Mouse (Mus musculus): Measurements from ENCODE around the gene Unc13d. TPM values are rescaled to one million over a fixed set of nuclear protein-coding genes. Genes with fewer than 3 reads are reported as not detected.

Unc13d gene
- polyA plus RNA-seq, 1 experiment = 0.97 TPM

DNA sequence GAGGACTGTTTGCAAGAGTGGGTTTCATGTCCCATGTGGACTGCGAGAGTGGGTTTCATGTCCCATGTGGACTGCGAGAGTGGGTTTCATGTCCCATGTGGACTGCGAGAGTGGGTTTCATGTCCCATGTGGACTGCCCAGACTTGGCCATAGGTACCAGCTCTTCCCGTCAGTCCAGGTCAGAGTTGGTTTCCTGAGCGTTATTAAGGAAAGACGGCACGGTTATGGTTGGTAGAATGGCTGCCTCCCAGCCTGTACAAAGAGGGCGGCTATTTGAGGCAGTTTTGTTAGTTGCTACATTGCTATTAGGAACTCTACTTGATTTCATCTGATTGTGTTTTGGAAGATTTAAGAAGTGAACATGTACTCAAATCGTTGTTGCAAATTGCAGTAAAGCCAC lies 39.9 kb downstream of the Unc13d start:
- DNase-seq (ENCODE audit: low read depth) = no peak
- TF ChIP-seq CTCF (IDR thresholded peaks at IDR 0.05; ENCODE audit: borderline replicate concordance, extremely low read depth, insufficient read depth, insufficient read length) (no peak), POLR2A (IDR thresholded peaks at IDR 0.05; ENCODE audit: borderline replicate concordance, extremely low read depth, insufficient read depth, insufficient read length, poor library complexity, severe bottlenecking) (no peak)

DNA sequence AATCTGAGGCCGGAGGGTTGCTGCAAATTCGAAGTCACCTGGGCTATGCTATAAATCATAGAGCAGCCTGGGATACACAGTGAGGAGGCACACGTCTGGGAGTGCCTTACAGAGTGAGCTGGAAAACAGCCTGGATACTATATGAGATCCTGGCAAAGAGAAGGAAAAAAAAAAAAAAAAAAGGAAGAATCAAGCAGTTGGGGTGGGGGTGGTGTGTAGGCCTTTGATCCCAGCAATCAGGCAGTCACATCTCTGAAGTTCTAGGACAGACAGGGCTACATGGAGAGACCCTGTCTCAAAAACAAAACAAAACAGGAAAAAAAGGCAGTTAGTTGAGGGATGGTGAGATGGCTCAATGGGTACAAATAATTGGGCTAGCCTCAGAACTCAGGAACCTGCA lies 41.1 kb downstream of the Unc13d start:
- TF ChIP-seq POLR2A (IDR thresholded peaks at IDR 0.05; ENCODE audit: borderline replicate concordance, extremely low read depth, insufficient read depth, insufficient read length, poor library complexity, severe bottlenecking) = no peak
- no peak for TF ChIP-seq CTCF (IDR thresholded peaks at IDR 0.05; ENCODE audit: borderline replicate concordance, extremely low read depth, insufficient read depth, insufficient read length)
- no peak for DNase-seq (ENCODE audit: low read depth)

GRCm38 (mm10) chr11:116034584-116034983 lies 43.2 kb downstream of the Unc13d start:
- no peak for TF ChIP-seq CTCF (IDR thresholded peaks at IDR 0.05; ENCODE audit: borderline replicate concordance, extremely low read depth, insufficient read depth, insufficient read length)
- TF ChIP-seq POLR2A (IDR thresholded peaks at IDR 0.05; ENCODE audit: borderline replicate concordance, extremely low read depth, insufficient read depth, insufficient read length, poor library complexity, severe bottlenecking) = no peak
- no peak for DNase-seq (ENCODE audit: low read depth)

GRCm38 (mm10) chr11:116030898-116031845 lies 46.6 kb downstream of the Unc13d start:
- no peak for TF ChIP-seq POLR2A (IDR thresholded peaks at IDR 0.05; ENCODE audit: borderline replicate concordance, extremely low read depth, insufficient read depth, insufficient read length, poor library complexity, severe bottlenecking)
- TF ChIP-seq CTCF (IDR thresholded peaks at IDR 0.05; ENCODE audit: borderline replicate concordance, extremely low read depth, insufficient read depth, insufficient read length) = no peak
- DNase-seq (ENCODE audit: low read depth) = no peak

DNA sequence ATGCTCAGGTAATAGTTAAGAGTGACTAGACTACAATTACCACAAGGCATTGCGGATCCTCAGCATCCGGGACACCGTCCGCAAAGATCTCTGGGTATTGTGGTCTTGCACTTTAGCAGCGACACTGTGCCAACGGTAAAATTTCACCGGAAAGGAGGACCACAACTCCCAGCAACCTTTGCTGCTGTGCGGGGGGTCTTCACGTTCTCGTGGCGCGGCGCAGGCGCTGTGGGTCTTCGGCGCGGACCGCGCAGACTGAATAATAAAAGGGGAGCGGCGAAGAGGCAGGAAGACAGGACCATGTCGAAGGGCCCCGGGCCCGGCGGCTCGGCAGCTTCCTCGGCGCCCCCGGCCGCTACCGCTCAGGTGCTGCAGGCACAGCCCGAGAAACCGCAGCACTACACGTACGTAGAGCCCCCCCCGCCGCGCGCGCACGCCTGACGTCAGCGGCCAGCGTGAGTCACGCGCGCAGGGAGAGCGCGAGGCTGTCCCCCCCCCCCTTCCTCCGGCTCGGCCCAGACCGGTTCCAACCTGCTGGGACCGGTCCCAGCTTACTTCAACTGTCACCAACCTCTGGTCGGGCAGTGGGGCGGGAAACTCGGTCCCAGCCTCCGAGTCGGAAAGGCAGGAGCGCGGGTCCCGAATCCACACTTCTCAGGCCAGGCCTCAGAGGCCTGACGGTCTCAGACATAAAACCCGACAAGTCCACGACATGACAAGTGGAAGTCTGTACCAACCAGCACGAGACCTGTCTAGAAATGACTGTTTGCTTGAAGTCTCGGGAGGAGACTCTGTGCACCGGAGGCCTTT lies 47.5 kb downstream of the Unc13d start, which contains the start of gene Unk:
Gene Unk, plus strand, starts transcription at position 235 of the 810 bp plus-strand sequence.
- TF ChIP-seq CTCF (IDR thresholded peaks at IDR 0.05; ENCODE audit: borderline replicate concordance, extremely low read depth, insufficient read depth, insufficient read length) = no peak
- no peak; the same call in 1 of the 2 replicates for TF ChIP-seq POLR2A (IDR thresholded peaks at IDR 0.05; ENCODE audit: borderline replicate concordance, extremely low read depth, insufficient read depth, insufficient read length, poor library complexity, severe bottlenecking)
- peak; percentile 100 for DNase-seq (ENCODE audit: low read depth)

DNA sequence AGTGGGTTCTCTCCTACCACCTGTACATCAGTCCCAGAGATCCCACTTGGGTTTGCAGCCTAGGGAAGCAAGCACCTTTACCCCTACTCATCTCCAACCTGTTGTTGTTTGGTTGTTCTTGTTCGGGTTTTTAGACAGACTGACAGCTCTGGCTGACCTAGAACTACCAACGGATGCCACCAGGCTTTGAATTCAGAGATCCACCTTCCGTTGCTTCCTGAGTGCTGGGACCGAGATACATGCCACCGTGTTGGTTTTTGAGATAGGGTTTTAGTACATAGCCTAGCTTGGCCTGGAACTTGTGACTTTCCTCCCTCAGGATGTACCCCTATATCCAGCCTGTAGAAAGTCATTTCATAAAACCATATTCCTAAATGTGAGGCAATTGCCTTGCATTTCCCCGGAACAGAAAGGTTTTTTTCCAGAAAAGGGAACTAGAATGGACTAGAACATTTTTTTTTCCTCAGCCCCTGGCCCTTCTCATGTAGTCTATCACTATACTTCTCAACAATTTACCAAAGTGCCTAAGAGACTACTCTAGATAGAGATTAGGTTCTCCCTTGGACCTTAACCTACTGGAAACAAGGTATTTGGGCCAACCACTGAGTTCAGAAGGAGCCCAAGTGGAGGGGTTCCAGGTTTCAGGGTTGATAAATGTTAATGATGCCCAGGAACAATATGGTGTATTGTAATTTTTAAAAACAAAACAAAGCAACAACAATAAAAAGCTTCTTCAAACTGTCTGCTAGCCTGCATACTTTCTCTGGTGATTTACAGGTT lies 48.5 kb downstream of the Unc13d start:
- TF ChIP-seq CTCF (IDR thresholded peaks at IDR 0.05; ENCODE audit: borderline replicate concordance, extremely low read depth, insufficient read depth, insufficient read length) = no peak
- TF ChIP-seq POLR2A (IDR thresholded peaks at IDR 0.05; ENCODE audit: borderline replicate concordance, extremely low read depth, insufficient read depth, insufficient read length, poor library complexity, severe bottlenecking) = no peak
- DNase-seq (ENCODE audit: low read depth) = no peak

GRCm38 (mm10) chr11:116028177-116028865 lies 49.4 kb downstream of the Unc13d start:
- TF ChIP-seq CTCF (IDR thresholded peaks at IDR 0.05; ENCODE audit: borderline replicate concordance, extremely low read depth, insufficient read depth, insufficient read length) = no peak
- no peak for TF ChIP-seq POLR2A (IDR thresholded peaks at IDR 0.05; ENCODE audit: borderline replicate concordance, extremely low read depth, insufficient read depth, insufficient read length, poor library complexity, severe bottlenecking)
- no peak for DNase-seq (ENCODE audit: low read depth)

DNA sequence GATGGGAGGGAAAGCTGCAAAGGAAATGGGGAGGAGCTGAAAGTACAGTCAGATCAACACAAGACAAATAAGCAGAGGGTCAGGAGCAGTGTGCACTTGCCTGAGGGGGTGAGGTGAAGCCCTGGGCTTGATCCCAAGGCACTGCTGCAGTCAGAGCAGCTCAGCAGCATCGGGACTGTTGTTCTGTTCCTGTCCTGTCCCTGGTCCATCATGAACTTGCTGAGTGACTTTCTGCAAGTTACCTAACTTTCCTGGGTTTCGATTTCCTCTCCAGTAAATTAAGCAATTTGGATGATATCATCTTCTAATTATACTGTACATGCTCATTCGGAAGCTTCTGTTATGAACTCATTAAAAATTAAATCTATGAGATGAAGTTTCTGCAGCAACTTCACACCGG lies 50.0 kb downstream of the Unc13d start, which contains the start of gene H3f3b:
Gene H3f3b, minus strand, starts transcription at position 207 of the 400 bp plus-strand sequence.
- no peak for DNase-seq (ENCODE audit: low read depth)
- TF ChIP-seq POLR2A (IDR thresholded peaks at IDR 0.05; ENCODE audit: borderline replicate concordance, extremely low read depth, insufficient read depth, insufficient read length, poor library complexity, severe bottlenecking) (no peak), CTCF (IDR thresholded peaks at IDR 0.05; ENCODE audit: borderline replicate concordance, extremely low read depth, insufficient read depth, insufficient read length) (no peak)

- no peak for DNase-seq (ENCODE audit: low read depth)
- no peak for TF ChIP-seq POLR2A (IDR thresholded peaks at IDR 0.05; ENCODE audit: borderline replicate concordance, extremely low read depth, insufficient read depth, insufficient read length, poor library complexity, severe bottlenecking)
- no peak for TF ChIP-seq CTCF (IDR thresholded peaks at IDR 0.05; ENCODE audit: borderline replicate concordance, extremely low read depth, insufficient read depth, insufficient read length)
These were observed 52.5 kb downstream of the Unc13d start for GRCm38 (mm10) chr11:116025056-116025845.
